Mouse (Mus musculus): ENCODE data around the gene 2310061N02Rik.
"Not testable (repeated sequence)": the region's sequence is repeated elsewhere in the genome, so short reads cannot be mapped to it uniquely, and the experiment has no call there.

GRCm38 (mm10) chr16:88751535-88751934, 43.8 kb upstream of the 2310061N02Rik start, which contains the start of gene Krtap13:
- TF ChIP-seq EP300 (IDR thresholded peaks at IDR 0.05; ENCODE audit: insufficient read depth, low read depth, low read length); POLR2A (IDR thresholded peaks at IDR 0.05; ENCODE audit: insufficient read depth, low read length): not testable (repeated sequence)
